Mouse (Mus musculus) natural killer cell, adult 2 months (primary cell): Measurements from ENCODE around the gene Iffo1.
"Not testable (repeated sequence)": the region's sequence is repeated elsewhere in the genome, so short reads cannot be mapped to it uniquely, and the experiment has no call there.

Experiments
- DNase-seq, 2 experiments: peaks; one replicate each; pipeline ENCODE4 v3.0.0; 2022; ENCODE audit warnings: low spot score in 2 of 2

Iffo1 gene

GRCm38 (mm10) chr6:125160854-125161760 lies 16.1 kb downstream of the Iffo1 start:
- no peak for DNase-seq

GRCm38 (mm10) chr6:125161971-125162370 lies 16.9 kb downstream of the Iffo1 start:
- peak; percentile 68 to 82 for DNase-seq

GRCm38 (mm10) chr6:125162615-125163305 lies 17.7 kb downstream of the Iffo1 start:
- DNase-seq, result not testable (repeated sequence)

- DNase-seq, result no peak
Observed at GRCm38 (mm10) chr6:125163801-125164657, 19.0 kb downstream of the Iffo1 start.

- DNase-seq, result peak; percentile 30 to 51
Observed at GRCm38 (mm10) chr6:125164672-125165327, 19.8 kb downstream of the Iffo1 start.

- peak; percentile 94 to 95 for DNase-seq
Observed at GRCm38 (mm10) chr6:125165328-125165891, 20.4 kb downstream of the Iffo1 start.

- no peak for DNase-seq
Observed at GRCm38 (mm10) chr6:125166051-125166751, 21.2 kb downstream of the Iffo1 start, which contains the start of gene Gapdh. Gene Gapdh (minus strand): TSS chr6:125166467.

GRCm38 (mm10) chr6:125166861-125167650 lies 22.0 kb downstream of the Iffo1 start:
- DNase-seq, result no peak

- DNase-seq, result no peak
Observed at GRCm38 (mm10) chr6:125168086-125168485, 23.0 kb downstream of the Iffo1 start.

GRCm38 (mm10) chr6:125170194-125170593 lies 25.2 kb downstream of the Iffo1 start:
- no peak for DNase-seq

- DNase-seq, result no peak
Observed at GRCm38 (mm10) chr6:125172474-125172873, 27.4 kb downstream of the Iffo1 start.

GRCm38 (mm10) chr6:125173256-125173655 lies 28.2 kb downstream of the Iffo1 start:
- no peak for DNase-seq

GRCm38 (mm10) chr6:125175469-125175868 lies 30.4 kb downstream of the Iffo1 start:
- no peak for DNase-seq

- no peak for DNase-seq
Observed at GRCm38 (mm10) chr6:125179601-125180000, 34.6 kb downstream of the Iffo1 start.

- DNase-seq, result no peak
Observed at GRCm38 (mm10) chr6:125182133-125182532, 37.1 kb downstream of the Iffo1 start.

GRCm38 (mm10) chr6:125186203-125186602 lies 41.2 kb downstream of the Iffo1 start:
- DNase-seq, result no peak

GRCm38 (mm10) chr6:125190816-125191215 lies 45.8 kb downstream of the Iffo1 start:
- no peak for DNase-seq

GRCm38 (mm10) chr6:125191332-125192015 lies 46.4 kb downstream of the Iffo1 start, which contains the start of the genes Ncapd2 and Mrpl51:
Gene Ncapd2 (minus strand): TSS chr6:125191701.
Gene Mrpl51 (plus strand): TSS chr6:125191801.
- peak; percentile 92 to 95 for DNase-seq
